Mouse (Mus musculus): Measurements from ENCODE around the gene Ccdc88a. TPM values are rescaled to one million over a fixed set of nuclear protein-coding genes. Genes with fewer than 3 reads are reported as not detected.

The Ccdc88a gene
- polyA plus RNA-seq, 1 experiment, result 1.3 TPM

DNA sequence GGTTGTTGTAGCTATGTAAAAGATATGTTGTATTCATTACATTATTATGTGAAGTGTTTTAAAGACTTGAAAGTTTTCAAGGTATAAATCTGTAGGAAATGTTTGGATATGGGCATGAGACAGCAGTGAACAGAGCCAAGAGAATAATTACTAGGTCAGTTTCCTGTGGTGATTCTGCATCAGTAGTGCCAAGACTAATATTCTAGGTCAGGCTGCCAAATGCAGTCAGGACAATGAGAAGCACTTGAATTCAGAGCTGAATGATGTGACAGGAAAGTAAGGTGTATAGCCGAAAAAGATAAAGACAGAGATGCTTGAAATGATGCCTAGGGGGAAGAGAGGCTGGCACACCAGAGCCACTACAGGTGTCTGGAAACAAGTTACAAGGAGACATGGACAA lies 21.2 kb upstream of the Ccdc88a start:
- Histone ChIP-seq H3K27ac (ENCODE audit: insufficient read depth, low read depth, low read length) (no peak overlapping the region), H3K36me3 (ENCODE audit: control insufficient read depth, insufficient read depth, low read length) (no peaks in the 10 kb centered on the region), H3K4me3 (ENCODE audit: insufficient read depth, low read depth, low read length) (no peak overlapping the region), H3K27me3 (replicated peaks; ENCODE audit: control insufficient read depth, insufficient read depth, low read length) (no peaks in the 10 kb centered on the region), H3K4me1 (ENCODE audit: control insufficient read depth, insufficient read depth, low read length) (no peaks in the 10 kb centered on the region)
- TF ChIP-seq CTCF (conservative IDR thresholded peaks at IDR 0.05; ENCODE audit: insufficient read depth, insufficient read length, low read depth, low read length), result no peak
- TF ChIP-seq POLR2A (IDR thresholded peaks at IDR 0.05; ENCODE audit: low read depth, low read length), result no peak
- DNase-seq, result no peak
- WGBS, result 71% methylated on average over 1 of the region's 1 CpGs

DNA sequence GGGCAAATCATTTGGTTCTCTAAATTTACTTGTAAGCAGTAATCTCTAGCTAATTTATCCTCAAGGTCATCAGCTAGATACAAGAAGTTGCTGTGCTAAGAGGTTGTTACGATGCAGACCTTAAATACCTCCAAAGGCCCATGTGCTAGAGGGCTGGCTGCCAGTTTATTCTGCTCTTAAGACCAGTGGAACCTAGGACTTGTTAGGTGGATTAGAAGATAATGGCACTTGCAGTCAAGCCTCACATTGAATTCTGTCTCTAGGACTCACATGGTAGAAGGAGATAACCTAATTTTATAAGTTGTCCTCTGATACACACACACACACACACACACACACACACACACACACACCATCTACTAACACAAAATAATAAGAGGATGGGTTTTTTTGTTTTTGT lies 5.3 kb upstream of the Ccdc88a start:
- DNase-seq, result no peak
- no peak for TF ChIP-seq CTCF (conservative IDR thresholded peaks at IDR 0.05; ENCODE audit: insufficient read depth, insufficient read length, low read depth, low read length)
- no peak for TF ChIP-seq POLR2A (IDR thresholded peaks at IDR 0.05; ENCODE audit: low read depth, low read length)
- no peaks in the 10 kb centered on the region for H3K27me3 ChIP-seq (replicated peaks; ENCODE audit: control insufficient read depth, insufficient read depth, low read length)
- 73% methylated on average over 1 of the region's 1 CpGs for WGBS
- H3K36me3 ChIP-seq (ENCODE audit: control insufficient read depth, insufficient read depth, low read length), result no peaks in the 10 kb centered on the region
- H3K27ac ChIP-seq (ENCODE audit: insufficient read depth, low read depth, low read length), result no peak overlapping the region
- no peaks in the 10 kb centered on the region for H3K4me1 ChIP-seq (ENCODE audit: control insufficient read depth, insufficient read depth, low read length)
- H3K4me3 ChIP-seq (ENCODE audit: insufficient read depth, low read depth, low read length), result no peak overlapping the region

DNA sequence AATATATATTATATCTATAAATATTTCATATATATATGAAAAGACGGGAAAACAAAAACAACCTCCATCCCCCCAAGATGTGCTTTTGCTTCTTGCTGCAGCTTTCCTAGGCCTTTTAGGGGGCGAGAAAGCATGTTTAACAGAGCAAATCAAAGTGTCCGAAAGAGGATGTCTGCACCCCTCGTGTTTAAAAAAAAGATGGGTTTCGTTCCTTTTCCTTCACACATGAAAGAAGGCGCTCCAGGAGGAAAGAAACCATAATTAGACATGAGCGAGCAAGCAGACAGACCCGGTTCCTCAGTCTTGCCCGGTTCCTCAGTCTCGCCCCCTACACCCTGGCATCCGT lies 435 bp upstream of the Ccdc88a start:
- Histone ChIP-seq H3K36me3 (ENCODE audit: control insufficient read depth, insufficient read depth, low read length) (no peaks in the 10 kb centered on the region), H3K27ac (ENCODE audit: insufficient read depth, low read depth, low read length) (no peak overlapping the region), H3K27me3 (replicated peaks; ENCODE audit: control insufficient read depth, insufficient read depth, low read length) (no peaks in the 10 kb centered on the region), H3K4me1 (ENCODE audit: control insufficient read depth, insufficient read depth, low read length) (no peaks in the 10 kb centered on the region), H3K4me3 (ENCODE audit: insufficient read depth, low read depth, low read length) (peak overlapping the region; percentile 84)
- no peak for TF ChIP-seq CTCF (conservative IDR thresholded peaks at IDR 0.05; ENCODE audit: insufficient read depth, insufficient read length, low read depth, low read length)
- TF ChIP-seq POLR2A (IDR thresholded peaks at IDR 0.05; ENCODE audit: low read depth, low read length), result no peak
- WGBS, result 5% methylated on average over 11 of the region's 11 CpGs
- no peak for DNase-seq

GRCm38 (mm10) chr11:29374274-29374656 lies 807 bp downstream of the Ccdc88a start:
- under 1% methylated on average over 8 of the region's 8 CpGs for whole genome bisulfite sequencing
- H3K27ac ChIP-seq (ENCODE audit: insufficient read depth, low read depth, low read length), result no peak overlapping the region
- DNase-seq, result no peak
- H3K27me3 ChIP-seq (replicated peaks; ENCODE audit: control insufficient read depth, insufficient read depth, low read length), result no peaks in the 10 kb centered on the region
- no peak for TF ChIP-seq CTCF (conservative IDR thresholded peaks at IDR 0.05; ENCODE audit: insufficient read depth, insufficient read length, low read depth, low read length)
- H3K36me3 ChIP-seq (ENCODE audit: control insufficient read depth, insufficient read depth, low read length), result no peaks in the 10 kb centered on the region
- H3K4me3 ChIP-seq (ENCODE audit: insufficient read depth, low read depth, low read length), result peak overlapping the region; percentile 84
- no peaks in the 10 kb centered on the region for H3K4me1 ChIP-seq (ENCODE audit: control insufficient read depth, insufficient read depth, low read length)

DNA sequence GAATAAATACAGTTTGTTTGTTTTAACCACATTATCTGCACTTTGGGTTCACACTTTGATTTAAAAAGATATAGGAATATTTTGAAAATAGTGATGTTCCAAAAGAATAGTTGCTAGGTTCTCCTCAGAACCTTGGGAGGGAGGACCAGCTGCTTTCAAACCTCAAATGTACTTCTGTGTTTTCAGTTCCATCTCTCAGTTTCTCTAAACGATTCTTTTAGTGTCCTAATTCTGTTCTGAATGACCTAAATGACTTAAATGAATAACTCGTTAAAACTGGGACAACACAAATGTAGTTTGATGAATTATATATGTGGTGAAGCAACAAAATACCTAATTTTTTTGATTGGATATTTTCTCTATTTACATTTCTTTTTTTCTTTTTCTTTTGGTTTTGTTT lies 3.2 kb downstream of the Ccdc88a start:
- 69% methylated on average over 2 of the region's 2 CpGs for WGBS
- no peak for TF ChIP-seq CTCF (conservative IDR thresholded peaks at IDR 0.05; ENCODE audit: insufficient read depth, insufficient read length, low read depth, low read length)
- TF ChIP-seq POLR2A (IDR thresholded peaks at IDR 0.05; ENCODE audit: low read depth, low read length), result no peak
- DNase-seq, result no peak

DNA sequence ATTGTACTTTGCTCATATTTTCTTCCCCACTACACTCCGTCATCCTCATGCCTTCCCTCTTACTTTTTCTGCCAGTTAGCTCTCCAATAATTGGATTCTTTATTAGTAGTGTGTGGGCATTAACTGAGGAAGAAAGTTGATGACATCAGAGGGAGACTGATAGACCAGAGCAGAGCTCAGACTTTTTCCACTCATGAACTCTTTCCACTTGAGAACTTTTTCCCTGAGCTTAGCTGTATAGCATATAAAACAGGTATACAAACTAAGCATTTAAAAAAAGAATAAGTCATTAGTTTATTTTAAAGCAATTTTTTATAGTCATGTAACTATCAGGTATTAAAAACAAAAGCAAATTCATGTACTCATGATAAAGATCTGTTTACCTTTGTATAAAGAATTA lies 5.3 kb downstream of the Ccdc88a start:
- DNase-seq, result no peak
- TF ChIP-seq CTCF (conservative IDR thresholded peaks at IDR 0.05; ENCODE audit: insufficient read depth, insufficient read length, low read depth, low read length) (no peak), POLR2A (IDR thresholded peaks at IDR 0.05; ENCODE audit: low read depth, low read length) (no peak)
- no peak overlapping the region for H3K4me3 ChIP-seq (ENCODE audit: insufficient read depth, low read depth, low read length)
- H3K36me3 ChIP-seq (ENCODE audit: control insufficient read depth, insufficient read depth, low read length), result no peaks in the 10 kb centered on the region
- H3K27ac ChIP-seq (ENCODE audit: insufficient read depth, low read depth, low read length), result no peak overlapping the region
- H3K4me1 ChIP-seq (ENCODE audit: control insufficient read depth, insufficient read depth, low read length), result no peaks in the 10 kb centered on the region
- WGBS, result 92% methylated on average over 1 of the region's 1 CpGs
- H3K27me3 ChIP-seq (replicated peaks; ENCODE audit: control insufficient read depth, insufficient read depth, low read length), result no peaks in the 10 kb centered on the region

More for the DNA sequence above, 3.2 kb downstream of the Ccdc88a start:
- no peaks in the 10 kb centered on the region for H3K36me3 ChIP-seq (ENCODE audit: control insufficient read depth, insufficient read depth, low read length)
- no peaks in the 10 kb centered on the region for H3K27me3 ChIP-seq (replicated peaks; ENCODE audit: control insufficient read depth, insufficient read depth, low read length)
- no peak overlapping the region for H3K27ac ChIP-seq (ENCODE audit: insufficient read depth, low read depth, low read length)
- H3K4me1 ChIP-seq (ENCODE audit: control insufficient read depth, insufficient read depth, low read length), result no peaks in the 10 kb centered on the region
- no peak overlapping the region for H3K4me3 ChIP-seq (ENCODE audit: insufficient read depth, low read depth, low read length)

GRCm38 (mm10) chr11:29383493-29383892 lies 10.0 kb downstream of the Ccdc88a start:
- TF ChIP-seq POLR2A (IDR thresholded peaks at IDR 0.05; ENCODE audit: low read depth, low read length) (no peak), CTCF (conservative IDR thresholded peaks at IDR 0.05; ENCODE audit: insufficient read depth, insufficient read length, low read depth, low read length) (no peak)
- H3K4me1 ChIP-seq (ENCODE audit: control insufficient read depth, insufficient read depth, low read length), result no peaks in the 10 kb centered on the region
- H3K4me3 ChIP-seq (ENCODE audit: insufficient read depth, low read depth, low read length), result no peak overlapping the region
- no peak for DNase-seq
- no peaks in the 10 kb centered on the region for H3K27me3 ChIP-seq (replicated peaks; ENCODE audit: control insufficient read depth, insufficient read depth, low read length)
- no peaks in the 10 kb centered on the region for H3K36me3 ChIP-seq (ENCODE audit: control insufficient read depth, insufficient read depth, low read length)
- 65% methylated on average over 2 of the region's 2 CpGs for WGBS
- H3K27ac ChIP-seq (ENCODE audit: insufficient read depth, low read depth, low read length), result no peak overlapping the region

DNA sequence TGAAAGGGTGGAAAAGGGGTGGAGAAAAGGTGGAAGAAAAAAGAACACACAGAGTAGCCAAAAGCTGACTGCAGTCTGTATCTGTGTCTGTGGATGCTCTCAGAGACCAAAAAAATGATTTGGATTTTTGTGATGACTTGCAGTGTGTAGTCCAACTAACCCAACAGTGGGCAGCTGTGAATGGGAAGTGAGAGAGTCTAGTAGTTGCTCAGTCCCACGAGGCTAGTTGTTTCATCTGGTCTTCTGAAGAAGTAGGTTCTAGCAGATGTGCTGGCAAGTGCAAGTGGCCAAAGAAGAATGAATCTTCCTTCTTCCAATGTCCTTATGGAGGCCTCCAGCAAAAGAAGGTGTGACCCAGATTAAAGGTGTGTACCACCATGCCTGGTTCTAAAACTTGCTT lies 10.5 kb downstream of the Ccdc88a start:
- H3K36me3 ChIP-seq (ENCODE audit: control insufficient read depth, insufficient read depth, low read length), result no peaks in the 10 kb centered on the region
- TF ChIP-seq POLR2A (IDR thresholded peaks at IDR 0.05; ENCODE audit: low read depth, low read length) (no peak), CTCF (conservative IDR thresholded peaks at IDR 0.05; ENCODE audit: insufficient read depth, insufficient read length, low read depth, low read length) (no peak)
- H3K27me3 ChIP-seq (replicated peaks; ENCODE audit: control insufficient read depth, insufficient read depth, low read length), result no peaks in the 10 kb centered on the region
- DNase-seq, result no peak
- no peak overlapping the region for H3K4me3 ChIP-seq (ENCODE audit: insufficient read depth, low read depth, low read length)
- H3K4me1 ChIP-seq (ENCODE audit: control insufficient read depth, insufficient read depth, low read length), result no peaks in the 10 kb centered on the region
- H3K27ac ChIP-seq (ENCODE audit: insufficient read depth, low read depth, low read length), result no peak overlapping the region
- 89% methylated on average over 1 of the region's 1 CpGs for WGBS

Data from kidney, adult 2 months (tissue).